Mouse (Mus musculus) bone marrow, adult 2 months (tissue): ENCODE data around the gene Trim63.

ENCODE experiments used
- CTCF ChIP-seq: fragments of 200-500 bp; IDR thresholded peaks from 2 replicates; pipeline ENCODE4 v1.5.1; 2011; ENCODE audit warnings: low read length, control low read depth; ENCODE audit not compliant: control insufficient read depth, insufficient read depth
- POLR2A ChIP-seq: fragments of 200-500 bp; IDR thresholded peaks from 2 replicates; pipeline ENCODE4 v1.6.1; 2011; ENCODE audit warnings: low read depth, mild to moderate bottlenecking, control low read depth, low read length, borderline replicate concordance; ENCODE audit not compliant: control insufficient read depth

- TF ChIP-seq CTCF: no peak
- TF ChIP-seq POLR2A: no peak
Measured at GRCm38 (mm10) chr4:134324655-134325054, 9.7 kb downstream of the Trim63 start.
